Mouse (Mus musculus): ENCODE measurements at regions not wholly inside any gene's neighbourhood (a gene's known extent, or its start where the extent isn't known, plus 50 kb on each side); places are given as distances from the start of the nearest gene placed in this dataset.

DNA sequence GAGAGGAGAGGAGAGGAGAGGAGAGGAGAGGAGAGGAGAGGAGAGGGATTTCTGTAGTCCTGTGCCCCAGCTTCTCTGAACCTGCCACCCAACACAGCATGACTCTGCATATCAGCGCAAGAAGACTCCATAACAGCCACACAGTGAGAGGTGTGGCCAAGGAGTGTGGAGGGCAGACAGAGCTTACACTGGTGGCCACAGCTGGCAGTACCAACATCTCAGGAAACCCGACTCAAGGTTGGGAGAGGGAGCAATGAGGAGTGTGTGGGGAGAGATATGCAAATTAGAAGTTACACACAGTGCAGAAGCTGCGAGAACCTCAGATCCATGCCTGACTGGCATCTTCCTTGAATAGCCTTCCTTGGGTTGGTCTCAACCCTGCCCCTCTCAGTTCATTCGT lies 63.5 kb upstream of the Vps8 start:
- DNase-seq (ENCODE audit: low spot score in 2 of 2) = no peak

DNA sequence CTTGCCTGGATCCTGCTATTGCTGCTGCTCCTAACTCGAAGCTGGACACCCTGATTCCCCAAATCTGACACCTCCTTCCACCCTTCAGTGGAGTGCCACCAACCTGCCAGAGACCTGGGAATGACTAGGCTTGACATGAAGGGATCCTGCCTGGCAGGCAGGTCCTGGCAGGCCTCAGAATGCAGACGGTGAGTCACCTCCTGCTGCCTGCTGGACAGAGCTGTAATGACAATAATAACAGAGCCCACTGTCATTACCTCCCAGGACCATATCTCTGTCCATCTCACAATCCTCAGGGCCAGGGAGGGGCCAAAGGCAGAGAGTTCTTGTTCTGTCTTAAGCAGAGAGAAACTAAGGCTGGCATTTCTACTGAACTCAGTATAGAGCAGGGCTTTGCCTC lies 61.5 kb upstream of the Vps8 start:
- DNase-seq (ENCODE audit: low spot score in 2 of 2) = no peak

DNA sequence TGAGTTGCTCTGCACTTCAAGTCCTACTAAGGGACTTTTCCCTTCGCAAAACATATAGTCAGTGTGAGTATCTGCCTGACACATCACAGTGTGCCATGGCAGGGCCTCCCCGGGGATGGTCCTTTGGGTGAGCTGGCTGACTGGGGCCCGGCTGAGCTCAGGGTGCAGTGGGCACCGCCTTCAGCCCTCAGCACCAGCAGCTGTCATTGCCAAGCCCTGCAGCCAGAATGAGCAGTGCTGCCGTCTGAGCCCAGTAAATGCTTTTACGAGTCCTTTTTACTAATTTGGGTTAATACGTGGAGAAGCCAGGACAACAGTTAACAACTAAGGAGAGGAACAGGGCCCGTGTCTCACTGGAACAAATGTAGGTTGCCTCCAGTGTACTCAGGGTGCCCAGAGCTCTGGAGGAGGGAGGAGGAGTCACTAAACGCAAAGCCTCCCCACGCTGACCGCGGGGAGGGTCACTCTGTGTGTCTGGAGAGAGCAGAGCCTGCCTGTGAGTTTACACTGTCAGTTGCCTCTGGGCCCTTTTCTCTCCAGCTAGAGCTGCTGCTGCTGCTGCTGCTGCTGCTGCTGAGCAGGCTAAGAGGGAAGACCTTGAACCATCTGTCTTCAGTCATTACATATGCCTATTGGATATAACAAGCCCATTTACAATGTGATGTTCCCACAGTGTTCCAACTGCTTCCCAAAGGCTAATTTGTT lies 60.1 kb upstream of the Vps8 start:
- no peak for DNase-seq (ENCODE audit: low spot score in 2 of 2)

DNA sequence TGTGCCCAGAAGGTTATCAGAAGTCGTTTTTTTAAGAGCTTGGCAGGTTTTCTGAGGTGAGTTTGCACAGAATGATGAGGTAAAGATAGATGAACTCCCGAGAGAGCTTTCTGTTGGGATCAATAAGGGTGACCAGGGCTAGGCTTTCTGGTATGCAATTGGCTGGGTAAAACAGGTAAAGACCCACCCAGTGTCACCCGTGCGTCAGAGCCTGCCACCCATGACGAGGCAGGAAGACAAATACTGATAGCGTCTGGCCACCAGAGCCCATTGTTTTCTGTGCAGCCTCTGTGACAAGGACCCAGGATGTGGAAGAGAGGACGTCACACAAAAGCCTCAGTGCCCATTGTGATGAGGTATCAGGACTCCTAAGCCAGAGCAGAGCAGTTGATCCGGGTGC lies 58.0 kb upstream of the Vps8 start:
- no peak for DNase-seq (ENCODE audit: low spot score in 2 of 2)

DNA sequence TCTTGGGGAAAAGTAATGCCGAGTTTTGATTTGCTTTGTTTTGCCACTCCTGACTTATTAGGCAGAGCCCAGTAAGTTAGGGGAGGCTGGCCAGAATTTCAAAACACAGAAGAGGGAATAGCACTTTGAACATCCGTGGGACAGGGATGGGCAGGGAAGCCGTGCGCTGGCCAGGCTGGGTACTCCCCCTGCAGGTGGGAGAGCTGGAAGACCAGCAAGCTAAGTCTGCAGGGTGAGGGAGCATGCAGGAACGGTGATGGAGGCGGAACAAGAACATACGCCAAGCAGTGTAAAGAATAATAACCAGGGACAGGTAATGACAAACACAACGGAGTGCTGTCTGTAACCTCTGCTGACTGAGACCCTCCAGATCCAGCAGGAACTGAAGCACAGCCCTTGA lies 55.5 kb upstream of the Vps8 start:
- DNase-seq (ENCODE audit: low spot score in 2 of 2) = no peak

DNA sequence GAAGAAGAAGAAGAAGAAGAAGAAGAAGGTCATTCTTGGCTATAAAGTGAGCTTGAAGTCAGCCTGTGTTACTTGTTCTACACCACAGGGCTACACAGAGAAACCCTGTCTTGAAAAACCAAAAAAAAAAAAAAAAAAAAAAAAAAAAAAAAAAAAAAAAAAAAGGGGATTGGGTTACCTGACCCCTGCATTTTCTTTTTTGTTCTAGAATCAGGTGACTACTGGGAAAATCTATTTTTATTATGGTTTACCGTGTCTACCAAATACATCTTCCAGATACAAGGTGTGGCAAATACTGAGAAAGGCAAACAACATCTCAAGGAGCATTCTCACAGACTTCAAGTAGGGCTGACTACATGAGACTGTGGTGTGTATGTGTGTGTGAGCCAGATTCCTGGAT lies 54.1 kb upstream of the Vps8 start:
- DNase-seq (ENCODE audit: low spot score in 2 of 2) = no peak

DNA sequence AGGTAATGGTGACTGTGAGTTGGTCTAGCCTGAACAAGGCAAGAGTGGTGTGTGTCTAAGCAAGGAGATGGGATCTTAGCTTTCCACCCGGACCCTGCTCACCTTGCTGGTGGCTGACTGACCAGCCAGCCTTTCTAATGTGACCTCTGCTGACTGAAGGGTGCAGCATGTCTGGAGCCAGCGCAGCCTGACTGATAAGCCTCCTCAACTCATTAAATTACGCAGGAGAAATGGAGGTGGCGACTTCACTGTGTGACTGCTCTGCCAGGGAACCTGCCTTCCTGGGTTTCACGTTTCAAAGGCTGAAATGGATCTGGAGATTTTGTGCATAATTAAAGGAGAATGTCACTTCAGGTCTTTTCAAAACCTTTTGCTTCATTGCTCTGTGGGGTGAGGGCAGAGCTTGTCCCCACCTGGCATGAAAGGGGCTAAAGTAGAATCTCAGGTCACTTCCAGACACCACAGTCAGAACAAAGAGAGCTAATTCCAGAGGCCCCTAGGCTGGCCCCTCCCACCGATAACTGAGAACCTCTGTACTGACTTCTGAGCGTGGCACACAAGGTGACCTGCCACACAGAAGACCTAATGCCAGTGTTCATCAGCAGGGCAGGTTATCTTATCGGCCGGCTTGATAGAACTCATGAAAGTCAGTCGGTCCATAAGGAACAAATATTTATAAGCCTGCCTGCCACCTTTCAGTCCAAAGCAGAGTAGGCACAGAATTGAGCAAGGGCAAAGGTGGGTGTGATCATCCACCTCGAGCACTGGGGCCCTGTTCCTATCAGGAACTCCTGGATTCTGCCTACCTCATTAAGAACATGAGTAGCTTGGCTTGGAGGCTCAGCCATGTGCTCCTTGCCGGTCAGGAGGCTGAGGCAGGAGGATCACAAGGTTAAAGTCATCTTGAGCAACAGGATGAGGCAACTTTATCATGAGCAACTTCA lies 53.1 kb upstream of the Vps8 start:
- no peak for DNase-seq (ENCODE audit: low spot score in 2 of 2)
